Mouse (Mus musculus) testis, adult 2 months (tissue): ENCODE measurements around the gene Ncf4.

Source experiments
- CTCF ChIP-seq: fragments of 200-500 bp; IDR thresholded peaks from 2 replicates; pipeline ENCODE4 v1.5.1; 2012; ENCODE audit warnings: low read depth, mild to moderate bottlenecking, inconsistent platforms, low read length, moderate library complexity; ENCODE audit not compliant: control insufficient read depth, insufficient read depth, insufficient replicate concordance
- POLR2A ChIP-seq: fragments of 200-500 bp; IDR thresholded peaks from 2 replicates; pipeline ENCODE4 v1.6.1; 2012; ENCODE audit warnings: low read depth, mild to moderate bottlenecking, inconsistent platforms, low read length, moderate library complexity; ENCODE audit not compliant: control insufficient read depth

DNA sequence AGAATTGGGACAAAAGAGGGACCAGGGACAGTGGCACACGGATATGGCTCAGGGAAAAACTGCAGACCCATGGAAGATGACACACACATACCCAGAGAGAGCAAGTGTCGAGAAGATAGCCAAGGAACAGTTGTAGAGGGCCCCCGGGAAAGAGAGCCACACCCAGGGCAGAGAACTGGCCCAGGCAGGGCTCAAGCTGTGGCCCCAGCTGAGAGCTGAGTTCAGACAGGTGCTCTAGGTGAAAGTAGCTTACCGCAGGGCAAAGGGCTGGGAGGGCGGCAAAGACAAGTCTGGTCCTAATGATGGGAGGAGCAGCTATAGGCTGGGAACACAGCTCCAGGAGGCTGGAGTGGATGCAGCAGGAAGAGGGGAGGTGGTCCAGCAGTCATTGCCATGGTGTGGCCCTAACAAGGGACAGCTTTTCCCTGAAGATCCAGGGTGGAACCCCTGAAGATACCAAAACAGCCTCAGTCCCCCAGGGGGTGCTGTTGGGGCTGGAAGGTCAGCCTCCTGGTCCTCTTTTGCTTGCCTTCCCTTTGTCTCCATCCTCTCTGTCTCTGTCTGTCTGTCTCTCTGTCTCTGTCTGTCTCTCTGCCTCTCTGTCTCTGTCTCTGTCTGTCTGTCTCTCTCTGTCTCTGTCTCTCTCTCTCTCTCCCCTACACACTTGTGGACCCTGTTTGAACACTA is 9.6 kb upstream of the Ncf4 start:
- no peak for TF ChIP-seq POLR2A
- no peak for TF ChIP-seq CTCF
